ENCODE assay signal across 22 mouse cellular contexts in the genomic region with DNA sequence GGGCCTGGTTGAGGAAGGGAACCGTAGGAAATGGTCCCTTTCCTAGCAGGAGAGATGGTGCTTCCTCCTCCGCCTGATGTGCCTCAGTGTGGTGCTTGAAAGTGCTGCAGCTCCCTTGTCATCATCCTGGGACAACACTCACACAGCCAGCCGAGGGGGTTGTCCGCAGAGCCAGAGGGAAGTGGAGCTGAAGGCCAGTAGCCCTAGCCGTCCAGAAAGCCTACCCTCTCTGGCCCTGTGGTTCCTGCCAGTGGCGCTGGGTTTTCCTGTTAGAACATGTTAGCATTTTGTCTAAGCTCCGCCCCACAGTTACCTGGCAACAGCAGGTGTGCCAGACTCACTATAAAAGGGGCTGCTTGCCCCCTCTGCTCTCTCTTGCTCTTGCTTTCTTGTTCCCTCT. TPM values are rescaled to one million over a fixed set of nuclear protein-coding genes. Genes with fewer than 3 reads are reported as not detected.
DNase-seq lines count a peak whose midpoint lies in the region; ATAC-seq and TF ChIP-seq lines count a peak whose summit lies in the region.
"Had no signal": no experiment of that assay in that cellular context is flagged by ENCODE, and none has a peak within 500 bp of the region (broad histone marks: within the 10 kb centered on the region; RNA-seq: fewer than 3 reads in every experiment).

No protein-coding gene starts in this region.

- DNase-seq in frontal cortex, postnatal 36 days (ENCODE audit: low spot score in 2 of 2) = peak; percentile 8 to 15
- DNase-seq in frontal cortex, postnatal 10 days (ENCODE audit: low spot score in 2 of 2) = no peak
- no peak for DNase-seq in liver, embryonic 11.5 days (ENCODE audit: low spot score)
- DNase-seq in hindbrain, embryonic 10.5 days (ENCODE audit: low spot score) = no peak
- DNase-seq in adrenal gland, postnatal 14 days = no peak
- DNase-seq: cerebellum, adult 9-10 months; heart, postnatal 36 days; kidney, adult 8-10 months; right cerebral cortex, postnatal 25 days; thymus, adult 2 months had no signal

- no peak for TF ChIP-seq CTCF in ES-Bruce4 (IDR thresholded peaks at IDR 0.05; ENCODE audit: low read depth, low read length)

- TF ChIP-seq POLR2A in ES-Bruce4 (IDR thresholded peaks at IDR 0.05; ENCODE audit: insufficient read depth, low read length) = peak; percentile 79

- no peak overlapping the region for H3K4me3 ChIP-seq in liver, embryonic 15.5 days (replicated peaks)
- no peak overlapping the region for H3K4me3 ChIP-seq in liver, embryonic 11.5 days (ENCODE audit: low read depth, low read length)
- peak overlapping the region; percentile 68 for H3K4me3 ChIP-seq in ES-Bruce4 (ENCODE audit: low read depth, low read length)
- H3K4me3 ChIP-seq in intestine, embryonic 16.5 days (ENCODE audit: low read length) = no peak overlapping the region
- H3K4me3 ChIP-seq in hindbrain, embryonic 10.5 days = no peak overlapping the region
- H3K4me3 ChIP-seq: limb, embryonic 15.5 days; midbrain, embryonic 10.5 days; neural tube, embryonic 13.5 days had no signal

- no peaks in the 10 kb centered on the region for H3K27me3 ChIP-seq in liver, embryonic 15.5 days
- H3K27me3 ChIP-seq in liver, embryonic 11.5 days (replicated peaks; ENCODE audit: control insufficient read depth, insufficient read depth, low read length) = no peaks in the 10 kb centered on the region
- H3K27me3 ChIP-seq in ES-Bruce4 (ENCODE audit: control insufficient read depth, insufficient read depth, low read length, poor library complexity, severe bottlenecking) = no peaks in the 10 kb centered on the region
- H3K27me3 ChIP-seq in intestine, embryonic 16.5 days (replicated peaks; ENCODE audit: control insufficient read depth, insufficient read depth, low read length) = no peaks in the 10 kb centered on the region
- H3K27me3 ChIP-seq in hindbrain, embryonic 10.5 days (ENCODE audit: insufficient read depth, poor library complexity, severe bottlenecking) = no peaks in the 10 kb centered on the region
- H3K27me3 ChIP-seq: limb, embryonic 15.5 days; neural tube, embryonic 13.5 days had no signal

- no peak for ATAC-seq in liver, embryonic 15.5 days (ENCODE audit: insufficient read depth)
- no peak for ATAC-seq in liver, embryonic 11.5 days (replicated peaks; ENCODE audit: low FRiP score)
- no peak for ATAC-seq in intestine, embryonic 16.5 days
- ATAC-seq: forebrain, embryonic 14.5 days; hindbrain, postnatal 0 days; lung, postnatal 0 days had no signal

- no peaks in the 10 kb centered on the region for H3K36me3 ChIP-seq in liver, embryonic 15.5 days (replicated peaks)
- no peaks in the 10 kb centered on the region for H3K36me3 ChIP-seq in liver, embryonic 11.5 days (ENCODE audit: control insufficient read depth, insufficient read depth, low read length)
- H3K36me3 ChIP-seq in ES-Bruce4 (ENCODE audit: control insufficient read depth, insufficient read depth, low read length, poor library complexity, severe bottlenecking) = no peaks in the 10 kb centered on the region
- H3K36me3 ChIP-seq in intestine, embryonic 16.5 days (ENCODE audit: control insufficient read depth, insufficient read depth, low read length) = no peaks in the 10 kb centered on the region
- no peaks in the 10 kb centered on the region for H3K36me3 ChIP-seq in hindbrain, embryonic 10.5 days
- H3K36me3 ChIP-seq: limb, embryonic 15.5 days; midbrain, embryonic 10.5 days; neural tube, embryonic 13.5 days had no signal

- H3K9me3 ChIP-seq in liver, embryonic 15.5 days (replicated peaks) = no peaks in the 10 kb centered on the region
- no peaks in the 10 kb centered on the region for H3K9me3 ChIP-seq in liver, embryonic 11.5 days (ENCODE audit: control insufficient read depth, low read length)
- H3K9me3 ChIP-seq in ES-Bruce4 (replicated peaks; ENCODE audit: control insufficient read depth, insufficient read depth, low read length, poor library complexity, severe bottlenecking) = no peaks in the 10 kb centered on the region; the same call in 1 of the 2 replicates
- no peaks in the 10 kb centered on the region for H3K9me3 ChIP-seq in intestine, embryonic 16.5 days (ENCODE audit: control insufficient read depth, low read length)
- H3K9me3 ChIP-seq in hindbrain, embryonic 10.5 days = no peaks in the 10 kb centered on the region
- H3K9me3 ChIP-seq: limb, embryonic 15.5 days; midbrain, embryonic 10.5 days; neural tube, embryonic 13.5 days had no signal

- 21% methylated on average over 7 of the region's 7 CpGs for WGBS in liver, embryonic 15.5 days (ENCODE audit: insufficient replicate concordance)
- WGBS in liver, embryonic 11.5 days = 24% methylated on average over 7 of the region's 7 CpGs
- 32% methylated on average over 7 of the region's 7 CpGs for WGBS in intestine, embryonic 16.5 days
- WGBS in hindbrain, embryonic 10.5 days = 39% methylated on average over 7 of the region's 7 CpGs

- TF ChIP-seq EP300 in ES-Bruce4 (IDR thresholded peaks at IDR 0.05; ENCODE audit: insufficient read depth, low read depth, low read length) = no peak

- H3K27ac ChIP-seq in liver, embryonic 15.5 days (replicated peaks) = no peak overlapping the region
- H3K27ac ChIP-seq in liver, embryonic 11.5 days (ENCODE audit: low read depth, low read length) = no peak overlapping the region
- peak overlapping the region; percentile 73 for H3K27ac ChIP-seq in ES-Bruce4 (ENCODE audit: insufficient read depth, low read length)
- H3K27ac ChIP-seq in intestine, embryonic 16.5 days (ENCODE audit: low read length) = no peak overlapping the region
- no peak overlapping the region for H3K27ac ChIP-seq in hindbrain, embryonic 10.5 days
- H3K27ac ChIP-seq: hindbrain, postnatal 0 days; limb, embryonic 15.5 days; midbrain, embryonic 10.5 days; neural tube, embryonic 13.5 days had no signal

- no peak overlapping the region for H3K9ac ChIP-seq in liver, embryonic 15.5 days
- no peak overlapping the region for H3K9ac ChIP-seq in liver, embryonic 11.5 days (ENCODE audit: low read depth, low read length)
- peak overlapping the region; percentile 41 for H3K9ac ChIP-seq in ES-Bruce4 (ENCODE audit: low read depth, poor library complexity, severe bottlenecking)
- H3K9ac ChIP-seq in intestine, embryonic 16.5 days (ENCODE audit: low read depth, low read length) = 0 out of 2 replicates have a peak overlapping the region, but pooled peaks have one; percentile 8
- H3K9ac ChIP-seq: limb, embryonic 15.5 days; neural tube, embryonic 13.5 days had no signal

- H3K4me2 ChIP-seq in liver, embryonic 15.5 days = 0 out of 2 replicates have a peak overlapping the region, but pooled peaks have one; percentile 2
- no peak overlapping the region for H3K4me2 ChIP-seq in liver, embryonic 11.5 days
- no peak overlapping the region for H3K4me2 ChIP-seq in intestine, embryonic 16.5 days (ENCODE audit: low read depth, low read length)
- H3K4me2 ChIP-seq: limb, embryonic 15.5 days; neural tube, embryonic 13.5 days had no signal

- peaks cover 7% of the 10 kb centered on the region; the same call in 1 of the 2 replicates for H3K4me1 ChIP-seq in liver, embryonic 15.5 days (replicated peaks)
- no peaks in the 10 kb centered on the region for H3K4me1 ChIP-seq in liver, embryonic 11.5 days (replicated peaks; ENCODE audit: control insufficient read depth, insufficient read depth, low read length)
- no peaks in the 10 kb centered on the region for H3K4me1 ChIP-seq in ES-Bruce4 (ENCODE audit: control insufficient read depth, insufficient read depth, low read length)
- H3K4me1 ChIP-seq in intestine, embryonic 16.5 days (ENCODE audit: control insufficient read depth, insufficient read depth, low read length) = no peaks in the 10 kb centered on the region
- H3K4me1 ChIP-seq in hindbrain, embryonic 10.5 days (replicated peaks) = peaks cover 4% of the 10 kb centered on the region; the same call in 1 of the 2 replicates
- H3K4me1 ChIP-seq: limb, embryonic 15.5 days; midbrain, embryonic 10.5 days; neural tube, embryonic 13.5 days had no signal

RNA-seq across cellular contexts. Expression of gene Ubxn7, which starts 8.1 kb away (rescaled TPM):
- 7.3 and 9.3 TPM in 2 replicates for polyA plus RNA-seq in liver, embryonic 15.5 days (2015; fragmentation: Nextera tagmentation; extraction: Ambion mirVana)
- polyA plus RNA-seq in liver, embryonic 11.5 days (2014; fragmentation: Nextera tagmentation; extraction: Ambion mirVana) = 13.7 and 15.3 TPM in 2 replicates
- polyA plus RNA-seq in ES-Bruce4 (2011; ENCODE audit: insufficient read depth, insufficient read length, low read depth, missing spikeins) = 98.6 and 108 TPM in 2 replicates
- 13.6 and 14.7 TPM in 2 replicates for polyA plus RNA-seq in intestine, embryonic 16.5 days (2015; fragmentation: Nextera tagmentation; extraction: Ambion mirVana)
- 25.2 and 27.0 TPM in 2 replicates for polyA plus RNA-seq in hindbrain, embryonic 10.5 days (2016; fragmentation: Nextera tagmentation; extraction: Ambion mirVana)
- 50.3 and 55.2 TPM in 2 replicates for total RNA-seq in adrenal gland, postnatal 14 days (2021)

RNA-seq across cellular contexts. Expression of gene Rnf168, which starts 46.7 kb away (rescaled TPM):
- polyA plus RNA-seq in liver, embryonic 15.5 days (2015; fragmentation: Nextera tagmentation; extraction: Ambion mirVana) = 14.5 and 15.6 TPM in 2 replicates
- 19.7 and 20.8 TPM in 2 replicates for polyA plus RNA-seq in liver, embryonic 11.5 days (2014; fragmentation: Nextera tagmentation; extraction: Ambion mirVana)
- 27.2 and 31.0 TPM in 2 replicates for polyA plus RNA-seq in ES-Bruce4 (2011; ENCODE audit: insufficient read depth, insufficient read length, low read depth, missing spikeins)
- 14.4 and 16.8 TPM in 2 replicates for polyA plus RNA-seq in intestine, embryonic 16.5 days (2015; fragmentation: Nextera tagmentation; extraction: Ambion mirVana)
- polyA plus RNA-seq in hindbrain, embryonic 10.5 days (2016; fragmentation: Nextera tagmentation; extraction: Ambion mirVana) = 24.0 and 32.2 TPM in 2 replicates
- 22.2 and 22.8 TPM in 2 replicates for total RNA-seq in adrenal gland, postnatal 14 days (2021)

RNA-seq across cellular contexts. Expression of gene Smco1, which starts 52.7 kb away (rescaled TPM):
- polyA plus RNA-seq in liver, embryonic 15.5 days (2015; fragmentation: Nextera tagmentation; extraction: Ambion mirVana) = not detected in 2 replicates
- not detected in 2 replicates for polyA plus RNA-seq in liver, embryonic 11.5 days (2014; fragmentation: Nextera tagmentation; extraction: Ambion mirVana)
- polyA plus RNA-seq in ES-Bruce4 (2011; ENCODE audit: insufficient read depth, insufficient read length, low read depth, missing spikeins) = not detected in 2 replicates
- not detected in 2 replicates for polyA plus RNA-seq in intestine, embryonic 16.5 days (2015; fragmentation: Nextera tagmentation; extraction: Ambion mirVana)
- 0.10 TPM in 1 of 2 replicates, not detected in the other for polyA plus RNA-seq in hindbrain, embryonic 10.5 days (2016; fragmentation: Nextera tagmentation; extraction: Ambion mirVana)
- total RNA-seq in adrenal gland, postnatal 14 days (2021) = not detected in 2 replicates
- total RNA-seq: hindbrain, postnatal 0 days; left cerebral cortex, postnatal 14 days had no signal
- polyA plus RNA-seq: forebrain, embryonic 14.5 days; gonadal fat pad, adult 2 months; large intestine, adult 2 months; limb, embryonic 15.5 days; lung, postnatal 0 days; neural tube, embryonic 13.5 days had no signal

Comparison
In these comparisons a context has a peak if more than half of its experiments do, and no peak if none do; other contexts are left out.
1. DNase-seq: peak in frontal cortex, postnatal 36 days (2 of 2); none in frontal cortex, postnatal 10 days (0 of 2), liver, embryonic 11.5 days (single experiment), hindbrain, embryonic 10.5 days (single experiment) and adrenal gland, postnatal 14 days (single experiment).
2. H3K9ac ChIP-seq: peak in ES-Bruce4 (single experiment) and intestine, embryonic 16.5 days (single experiment); none in liver, embryonic 15.5 days (single experiment) and liver, embryonic 11.5 days (single experiment).